Mouse (Mus musculus) cerebral cortex, adult 2 months (tissue): ENCODE data around the gene Kcnq1.

Experiments
- WGBS: fragments of 180-500 bp; shearing (Covaris S2); methylation state at CpG from one replicate; pipeline ENCODE4 v1.1.7; 2018; 5-methylcytosine and 5-hydroxymethylcytosine counted together

Gene Kcnq1

DNA sequence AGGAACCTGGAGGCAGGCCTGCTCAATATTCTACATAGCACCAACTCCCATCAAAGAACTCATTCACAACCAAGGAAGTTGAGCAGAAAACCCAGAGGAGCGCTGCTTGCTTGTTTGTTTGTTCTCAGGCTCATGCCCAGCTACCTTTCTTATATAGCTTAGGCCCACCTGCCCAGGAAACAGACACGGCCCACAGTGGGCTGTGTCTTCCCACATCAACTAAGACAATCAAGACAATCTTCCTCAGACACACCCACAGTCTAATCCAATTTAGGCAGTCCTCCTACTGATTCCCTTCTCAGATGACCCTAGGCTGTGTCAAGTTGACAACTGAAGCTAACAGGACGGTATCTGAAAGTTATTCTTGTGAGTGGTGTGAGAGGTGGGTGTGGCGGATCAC is at the start of gene Kcnq1:
Gene Kcnq1, plus strand, starts transcription at position 301 of the 400 bp plus-strand sequence.
- 76% methylated on average over 4 of the region's 4 CpGs for whole genome bisulfite sequencing

DNA sequence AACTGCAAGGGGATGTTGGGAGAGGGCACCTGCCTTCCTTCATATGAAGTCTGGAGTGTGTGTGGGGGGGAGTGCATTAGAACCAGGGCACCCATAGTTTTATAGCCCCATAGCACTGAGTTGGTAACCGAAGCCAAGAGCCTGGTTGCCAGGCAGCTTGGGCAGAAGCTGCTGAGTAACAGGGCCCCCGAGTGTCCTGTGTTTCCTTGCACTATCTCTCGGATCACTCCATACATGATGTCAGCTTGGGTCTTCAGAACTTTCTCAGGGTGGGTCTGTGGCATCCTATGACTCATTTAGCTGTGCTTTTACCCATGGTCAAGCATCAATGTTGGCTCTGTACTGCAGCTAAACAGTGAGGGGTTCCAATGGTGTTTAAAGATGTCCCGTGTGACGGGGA is 49.1 kb upstream of the Kcnq1 start:
- 64% methylated on average over 5 of the region's 5 CpGs for WGBS

DNA sequence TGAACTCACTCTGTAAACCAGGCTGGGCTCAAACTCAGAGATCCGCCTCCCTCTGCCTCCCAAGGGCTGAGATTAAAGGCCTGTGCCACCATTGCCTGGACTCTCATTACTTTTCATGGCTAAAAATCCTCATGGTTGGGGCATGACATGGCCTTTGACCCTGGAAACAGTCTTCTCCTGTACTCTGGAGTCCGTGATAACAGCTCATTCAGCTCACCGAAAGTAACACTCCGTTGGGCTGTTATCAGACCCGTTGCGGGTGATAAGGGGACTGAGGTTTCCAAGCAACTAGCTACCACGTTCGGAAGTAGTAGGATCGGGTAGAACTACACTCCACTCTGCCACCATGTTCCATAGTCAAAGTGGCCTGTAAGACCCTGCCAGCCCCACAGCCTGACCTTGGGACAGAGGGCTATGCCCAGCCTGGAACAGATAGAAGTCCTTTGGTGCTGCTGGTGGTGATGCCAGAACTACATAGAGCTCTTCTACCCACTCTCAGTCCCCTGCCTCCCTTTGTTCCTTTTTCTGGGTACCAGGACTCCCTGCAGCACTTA is 48.4 kb upstream of the Kcnq1 start:
- WGBS = 70% methylated on average over 9 of the region's 9 CpGs

DNA sequence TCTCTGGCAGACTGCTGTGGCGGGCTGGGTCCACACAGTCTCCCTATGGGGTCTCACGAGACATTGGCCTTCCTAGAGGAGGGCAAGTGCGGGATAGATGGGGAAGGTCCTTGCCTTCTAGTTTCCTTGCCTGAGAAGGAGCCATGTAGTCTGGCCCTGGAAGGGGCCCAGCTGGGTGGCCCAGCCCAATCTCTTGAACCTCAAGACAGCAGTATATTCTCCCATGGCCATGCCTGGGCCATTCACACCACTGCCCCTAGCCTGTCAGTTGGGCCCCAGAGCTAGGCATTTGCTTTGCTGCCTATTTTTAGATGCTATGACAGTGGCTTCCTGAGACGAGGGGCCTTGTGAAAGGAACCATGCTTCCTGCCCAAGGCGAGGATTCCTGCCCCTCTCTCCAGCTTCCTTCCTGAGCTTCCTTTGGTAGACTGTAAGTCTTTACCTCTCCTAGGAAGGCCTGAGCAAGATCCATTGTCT is 47.9 kb upstream of the Kcnq1 start:
- 47% methylated on average over 5 of the region's 5 CpGs for WGBS

DNA sequence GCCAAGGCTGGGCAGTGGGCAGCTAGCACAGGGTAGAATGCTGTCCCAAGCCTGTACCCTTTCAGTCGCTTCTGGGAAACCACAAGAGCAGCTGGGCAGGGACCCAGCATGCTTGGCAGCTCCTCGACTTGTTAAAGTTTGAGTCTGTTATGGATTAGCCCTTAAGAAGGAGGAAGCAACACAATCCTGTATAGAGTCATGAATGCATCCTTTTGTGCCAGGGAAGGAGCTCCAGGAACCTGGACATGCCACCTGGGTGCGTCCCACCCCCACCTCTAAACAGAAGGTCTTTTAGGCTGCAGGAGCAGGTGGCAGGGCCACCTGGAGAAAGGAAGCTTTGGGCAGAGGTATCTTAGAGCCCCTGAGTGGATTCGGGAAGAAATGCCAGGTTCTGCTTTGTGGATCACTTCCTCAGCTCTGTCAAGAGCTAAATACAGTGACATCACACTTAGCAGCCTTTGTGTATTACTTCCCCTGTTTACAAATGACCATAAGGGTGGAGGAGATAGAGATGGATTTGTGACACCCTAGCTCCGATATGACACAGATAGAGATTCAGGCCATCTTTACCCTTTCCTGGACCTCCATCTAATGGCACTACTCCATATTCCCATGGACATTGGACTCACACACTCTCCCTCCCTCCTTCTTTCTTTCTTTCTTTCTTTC is 46.8 kb upstream of the Kcnq1 start:
- WGBS = 24% methylated on average over 5 of the region's 5 CpGs

DNA sequence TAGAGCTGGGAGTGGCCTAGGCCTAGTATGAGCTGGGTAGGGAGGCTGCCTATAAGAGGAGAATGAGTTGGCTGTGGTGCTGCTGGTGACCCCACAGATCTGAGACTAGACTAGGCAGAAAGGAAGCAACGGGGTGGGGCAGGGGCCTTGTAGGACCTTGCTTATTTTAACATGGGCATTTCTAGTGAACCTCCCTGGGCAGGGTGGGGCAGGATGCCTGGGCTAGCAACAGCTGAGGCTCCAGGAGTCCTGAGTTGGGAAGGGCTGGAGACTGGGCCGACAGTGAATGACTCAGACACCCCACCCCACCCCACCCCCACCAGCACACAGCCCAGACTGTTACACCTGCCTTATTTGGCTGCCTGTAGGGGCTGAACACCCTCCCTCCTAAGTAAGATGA is 43.5 kb upstream of the Kcnq1 start:
- 53% methylated on average over 2 of the region's 2 CpGs for WGBS

DNA sequence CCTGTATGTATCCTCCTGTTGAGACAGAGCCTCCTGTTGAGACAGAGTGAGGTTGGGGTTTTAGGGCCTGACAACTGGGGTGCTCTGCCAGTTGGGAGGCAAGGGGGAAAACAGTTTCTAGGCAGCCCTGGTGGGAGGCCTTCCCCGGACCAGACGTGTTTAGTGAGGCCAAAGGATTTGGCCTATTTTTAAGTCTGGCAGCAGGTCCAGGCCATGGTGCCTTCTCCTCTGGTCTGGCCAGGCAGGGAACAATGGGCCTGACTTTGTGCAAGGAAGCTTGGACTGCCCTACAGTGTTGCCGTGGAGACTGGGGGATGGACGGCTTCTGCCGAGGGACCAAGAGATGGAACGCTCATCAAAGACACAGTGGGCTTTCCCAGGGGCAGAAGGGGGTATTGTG is 41.9 kb upstream of the Kcnq1 start:
- WGBS = 44% methylated on average over 6 of the region's 6 CpGs

DNA sequence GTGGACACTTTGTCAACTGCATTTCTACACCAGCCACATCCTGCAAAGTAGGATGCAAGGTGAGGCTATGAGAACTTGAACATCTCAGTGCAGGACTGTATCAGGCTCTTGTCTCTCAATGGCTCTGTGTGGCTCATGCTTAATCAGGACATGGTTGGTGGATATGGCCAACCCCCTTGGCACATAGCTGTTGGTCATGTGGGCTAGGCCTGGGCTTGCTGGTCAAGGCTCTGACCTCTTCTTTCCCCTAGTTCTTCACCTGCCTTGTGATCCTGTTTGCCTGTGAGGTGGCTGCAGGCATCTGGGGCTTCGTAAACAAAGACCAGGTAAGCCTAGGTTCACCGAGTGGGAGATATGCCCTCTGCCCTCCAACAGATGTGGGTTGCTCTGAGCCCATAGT is 40.5 kb upstream of the Kcnq1 start:
- 95% methylated on average over 2 of the region's 2 CpGs for WGBS

DNA sequence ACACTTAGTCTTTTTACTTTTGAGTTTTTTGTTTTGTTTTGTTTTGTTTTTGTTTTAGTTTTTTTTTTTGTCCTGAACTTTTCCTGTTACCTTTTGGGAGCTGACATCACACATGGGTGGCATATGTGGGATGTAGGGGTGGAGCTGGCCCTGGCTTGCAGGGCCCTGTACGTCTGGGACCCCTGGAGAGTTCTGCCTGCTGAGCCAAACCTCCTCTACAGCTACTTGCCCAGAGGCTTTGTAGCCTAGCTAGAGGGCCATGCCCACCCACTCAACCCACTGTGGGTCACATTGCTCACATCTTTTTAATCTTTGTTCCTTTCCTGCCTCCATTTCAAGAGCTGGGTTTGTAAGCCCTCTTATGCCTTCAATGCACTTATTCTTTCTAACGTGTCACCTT is 38.7 kb upstream of the Kcnq1 start:
- 54% methylated on average over 2 of the region's 2 CpGs for whole genome bisulfite sequencing

DNA sequence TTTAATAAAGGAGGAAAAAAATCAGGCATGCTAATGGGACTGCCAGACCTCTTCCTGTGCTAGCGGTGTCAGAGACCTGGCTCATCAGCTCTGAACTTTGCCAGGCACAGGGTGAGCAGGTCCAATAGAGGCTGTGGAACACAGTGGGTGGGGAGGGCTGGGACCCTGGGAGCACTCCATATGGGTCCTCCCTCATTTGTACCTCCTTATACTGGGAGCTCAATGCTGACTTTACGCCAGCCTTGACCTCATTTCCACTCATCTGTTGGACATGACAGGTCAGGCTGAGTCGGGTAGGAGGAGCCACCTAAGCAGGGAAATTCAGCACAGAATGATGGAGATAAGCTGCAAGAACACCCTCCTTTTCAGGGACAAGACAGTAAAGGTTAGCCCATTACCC is 38.3 kb upstream of the Kcnq1 start:
- WGBS = 83% methylated on average over 3 of the region's 3 CpGs

DNA sequence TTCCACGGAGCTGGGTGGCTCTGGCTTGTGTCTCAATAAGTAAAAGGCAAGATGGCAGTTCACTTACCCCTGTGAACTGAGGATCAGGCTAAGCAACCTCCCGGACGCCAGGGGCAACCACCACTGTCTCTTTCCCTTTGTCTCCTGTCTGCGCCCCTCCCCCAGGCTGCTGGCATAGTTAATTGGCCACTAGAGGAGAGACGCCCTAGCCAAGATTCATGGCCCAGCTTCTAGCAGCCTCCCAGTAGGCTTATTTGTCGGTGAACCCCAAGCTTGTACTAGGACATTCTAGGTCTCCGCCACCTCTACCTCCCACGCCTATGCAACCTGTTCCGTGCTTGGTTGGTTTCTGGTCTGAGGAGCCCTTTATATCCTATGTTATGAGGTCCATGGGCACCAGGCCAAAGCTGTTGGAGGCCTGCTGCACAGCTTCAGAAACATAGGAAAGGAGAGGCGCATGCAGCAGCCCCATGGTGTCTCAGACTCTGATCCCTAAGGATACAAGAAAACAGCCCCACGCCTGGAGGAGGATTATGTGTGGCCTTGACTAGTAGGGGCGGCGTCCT is 37.8 kb upstream of the Kcnq1 start:
- 38% methylated on average over 13 of the region's 13 CpGs for WGBS

DNA sequence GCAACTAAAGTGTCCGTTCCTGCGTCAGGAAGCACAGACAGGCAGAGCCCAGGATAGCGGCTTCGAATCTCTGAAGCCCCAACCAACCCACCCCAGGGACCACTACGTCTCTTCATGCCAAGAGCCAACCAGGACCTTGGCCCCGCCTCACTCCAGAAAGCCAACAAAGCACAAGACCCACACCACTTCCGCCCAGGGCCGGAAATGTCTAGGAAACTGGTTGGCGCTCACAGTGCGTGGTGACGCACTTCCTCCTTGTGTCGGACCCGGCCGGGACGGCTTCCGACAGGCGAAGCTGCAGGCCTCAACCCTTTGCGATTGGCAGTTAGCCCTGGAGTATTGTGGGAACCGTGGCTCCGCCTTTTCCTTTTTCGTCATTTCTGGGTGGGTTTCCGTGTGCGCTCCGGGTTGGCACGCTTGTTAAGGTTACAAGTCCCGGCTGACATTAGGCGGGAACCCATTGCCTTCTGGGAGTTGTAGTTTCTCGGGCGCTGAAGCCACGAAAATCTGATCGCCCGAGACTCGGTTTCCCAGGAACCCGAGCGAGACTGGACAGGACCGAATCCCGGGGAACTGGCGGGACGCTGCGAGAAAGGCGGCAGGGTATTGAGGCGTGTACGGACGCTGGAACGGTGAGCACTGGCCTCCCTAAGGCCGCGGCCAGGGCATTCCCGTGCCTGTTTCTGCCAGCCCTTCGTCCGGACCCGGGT is 37.1 kb upstream of the Kcnq1 start, which contains the start of gene Tssc4:
Gene Tssc4, plus strand, starts transcription at position 368 of the 710 bp plus-strand sequence.
- under 1% methylated on average over 51 of the region's 51 CpGs for WGBS

DNA sequence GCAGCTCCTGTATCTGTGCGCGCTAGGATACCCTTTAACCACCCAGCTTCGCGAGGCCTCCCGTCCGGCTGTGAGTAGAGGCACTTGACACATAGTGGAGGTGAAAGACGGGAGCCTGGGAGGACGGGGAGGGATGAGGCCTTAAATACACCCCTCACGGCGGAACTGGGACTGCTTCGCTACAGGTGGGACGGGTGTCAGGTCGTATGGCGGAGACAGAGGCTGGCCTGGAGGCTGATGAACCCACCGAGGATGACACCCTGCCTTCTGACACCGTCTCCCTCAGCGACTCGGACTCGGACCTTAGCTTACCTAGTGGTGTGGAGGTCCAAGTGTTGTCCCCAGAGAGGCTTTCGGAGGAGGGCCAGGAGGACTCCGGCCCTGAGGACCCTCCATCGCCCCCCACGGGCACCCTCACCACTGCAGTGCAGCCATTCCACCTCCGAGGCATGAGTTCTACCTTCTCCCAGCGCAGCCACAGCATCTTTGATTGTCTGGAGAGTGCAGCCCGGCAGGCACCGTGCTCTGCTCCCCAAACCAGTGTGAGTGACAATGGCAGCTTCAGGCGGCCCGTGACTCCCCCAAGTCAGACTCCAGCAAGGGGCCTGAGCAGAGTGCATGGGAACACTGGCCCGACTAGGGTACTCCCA is 36.3 kb upstream of the Kcnq1 start:
- 7% methylated on average over 30 of the region's 30 CpGs for WGBS

DNA sequence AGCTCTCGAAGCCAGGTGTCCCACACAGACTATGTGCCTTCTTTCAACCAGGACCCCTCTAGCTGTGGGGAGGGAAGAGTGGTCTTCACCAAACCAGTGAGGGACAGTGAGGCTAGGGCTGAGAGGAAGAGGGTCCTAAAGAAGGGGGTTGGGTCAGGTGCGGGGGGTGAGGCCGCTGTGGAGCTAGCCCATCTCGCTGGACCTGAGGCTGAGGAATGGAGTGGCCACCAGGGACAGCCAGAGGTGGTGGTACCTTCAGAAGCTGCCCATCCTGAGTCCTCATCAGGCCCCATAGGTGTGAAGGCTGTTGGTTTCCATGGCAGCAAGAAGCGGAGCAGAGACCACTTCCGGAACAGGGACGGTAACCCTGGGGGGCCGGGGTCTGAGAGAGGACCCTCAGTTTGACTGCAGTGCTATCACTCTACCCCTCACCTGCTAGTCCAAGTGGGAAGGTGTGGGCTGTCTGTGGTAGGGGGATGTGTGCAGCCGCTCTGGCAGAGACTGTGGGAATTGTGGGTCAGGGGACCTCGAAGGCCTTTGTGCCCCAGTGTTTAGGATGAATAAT is 35.6 kb upstream of the Kcnq1 start:
- 85% methylated on average over 10 of the region's 10 CpGs for WGBS

DNA sequence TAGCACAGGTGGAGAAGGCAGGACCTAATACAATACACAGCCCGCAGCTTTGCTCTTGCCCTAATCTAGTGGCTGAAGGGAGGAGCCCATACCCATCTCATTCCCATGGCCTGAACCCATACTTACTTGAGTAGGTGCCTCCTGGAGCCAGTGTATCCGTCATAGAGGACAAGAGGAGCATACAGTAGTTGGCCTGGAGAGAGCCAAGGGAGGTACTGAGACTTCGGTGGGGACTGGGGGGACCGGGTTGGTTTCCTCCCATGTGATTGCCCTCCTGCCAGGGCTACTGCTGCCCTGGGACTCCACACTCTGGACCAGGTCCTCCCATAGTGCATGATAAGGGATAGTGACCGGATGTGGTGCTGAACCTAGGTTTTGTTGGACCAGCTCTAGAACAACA is 33.6 kb upstream of the Kcnq1 start:
- WGBS = 92% methylated on average over 5 of the region's 5 CpGs

DNA sequence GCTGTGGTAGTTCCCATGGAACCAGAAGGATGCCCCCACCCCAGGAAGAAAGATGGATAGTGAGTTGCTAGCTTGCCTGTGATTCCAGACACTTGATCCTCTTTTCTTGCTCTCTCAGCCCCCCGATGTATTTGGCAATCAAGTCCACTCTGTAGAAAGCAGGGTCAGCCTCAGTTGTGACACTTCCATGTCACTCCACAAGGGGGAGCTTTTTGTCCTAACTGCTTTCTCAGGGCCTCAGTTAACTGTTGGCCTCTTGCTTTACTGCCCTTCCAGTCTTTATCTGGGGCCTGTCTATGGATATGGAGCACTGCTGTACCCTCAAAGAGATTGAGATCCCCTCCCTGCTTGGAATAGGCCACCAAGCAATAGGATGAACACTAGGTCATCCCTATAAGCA is 33.1 kb upstream of the Kcnq1 start:
- 65% methylated on average over 1 of the region's 1 CpGs for WGBS

DNA sequence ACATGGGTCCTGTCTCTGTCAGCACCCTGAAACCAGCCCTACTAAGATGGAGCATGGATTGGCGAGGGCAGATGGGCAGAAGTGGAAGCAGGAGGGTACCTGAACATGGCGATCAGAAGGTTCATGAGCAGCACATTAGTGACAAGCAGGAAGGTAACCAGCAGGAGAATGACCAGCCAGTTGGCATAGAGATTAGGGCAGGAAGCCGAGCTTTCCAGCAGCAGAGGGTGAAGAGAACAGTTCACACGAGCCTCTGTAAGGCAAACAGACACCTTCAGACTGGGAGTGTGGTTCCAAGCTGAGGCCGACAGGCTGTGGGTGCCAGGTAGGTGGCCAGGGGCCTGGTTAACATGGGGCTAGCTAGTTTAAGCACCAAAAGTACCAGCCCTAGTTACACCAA is 30.8 kb upstream of the Kcnq1 start:
- 85% methylated on average over 5 of the region's 5 CpGs for WGBS

DNA sequence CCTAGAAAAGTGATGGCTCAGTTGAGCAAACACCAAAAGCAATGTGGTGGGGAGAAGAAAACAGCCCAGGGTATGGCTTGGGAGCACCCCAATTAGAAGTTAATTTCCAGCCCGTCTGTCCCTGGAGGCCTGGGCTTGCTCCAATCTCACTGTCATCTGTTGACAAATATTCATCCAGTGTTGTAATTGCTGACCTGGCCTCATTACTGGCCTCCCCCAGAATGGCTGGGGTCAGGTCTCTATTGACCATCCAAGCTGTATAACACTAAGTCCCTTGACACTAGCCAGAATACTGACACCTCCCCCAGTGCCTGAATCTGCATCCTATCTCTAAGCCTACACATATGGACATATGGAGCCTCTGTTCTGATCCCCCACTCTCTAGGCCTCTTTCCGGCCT is 28.8 kb upstream of the Kcnq1 start:
- WGBS = 93% methylated on average over 2 of the region's 2 CpGs

DNA sequence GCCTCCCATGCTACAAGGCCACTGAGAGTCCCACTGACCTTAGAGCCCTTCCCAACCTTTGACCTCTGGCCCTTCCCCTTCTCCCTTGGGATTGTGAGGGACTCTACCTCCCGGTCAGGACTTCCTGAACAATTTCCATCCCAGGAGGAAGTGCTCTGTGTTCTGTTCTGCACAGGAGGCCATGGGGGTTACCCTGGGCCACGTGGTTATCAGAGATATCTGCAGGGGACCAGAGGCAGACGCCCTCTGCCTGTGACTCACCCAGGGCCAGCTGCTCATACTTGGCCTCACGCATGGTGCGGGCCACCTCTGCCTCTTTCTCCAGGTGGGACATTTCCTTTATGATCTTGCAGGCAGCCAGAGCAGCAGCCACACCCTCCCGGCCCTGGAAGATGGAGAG is 24.1 kb upstream of the Kcnq1 start:
- 80% methylated on average over 6 of the region's 6 CpGs for WGBS

DNA sequence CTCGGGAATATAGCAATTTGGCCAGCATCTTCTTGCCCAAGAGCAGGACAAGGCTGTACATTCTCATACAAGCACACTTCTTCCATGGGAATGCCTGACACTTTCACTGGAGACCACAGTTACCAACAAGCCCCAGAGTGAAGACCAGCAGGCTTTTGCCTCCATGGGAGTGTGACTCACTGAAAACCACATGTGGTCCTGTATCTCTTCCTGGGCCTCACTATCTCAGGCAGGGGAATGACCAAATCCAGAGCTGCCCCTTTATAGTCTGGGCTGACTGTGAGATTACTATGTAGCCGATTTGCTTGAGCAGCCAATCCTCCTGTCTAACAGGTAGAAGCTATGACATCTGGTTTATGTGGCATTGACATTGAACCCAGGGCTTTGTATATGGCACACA is 22.5 kb upstream of the Kcnq1 start:
- WGBS = 91% methylated on average over 2 of the region's 2 CpGs

DNA sequence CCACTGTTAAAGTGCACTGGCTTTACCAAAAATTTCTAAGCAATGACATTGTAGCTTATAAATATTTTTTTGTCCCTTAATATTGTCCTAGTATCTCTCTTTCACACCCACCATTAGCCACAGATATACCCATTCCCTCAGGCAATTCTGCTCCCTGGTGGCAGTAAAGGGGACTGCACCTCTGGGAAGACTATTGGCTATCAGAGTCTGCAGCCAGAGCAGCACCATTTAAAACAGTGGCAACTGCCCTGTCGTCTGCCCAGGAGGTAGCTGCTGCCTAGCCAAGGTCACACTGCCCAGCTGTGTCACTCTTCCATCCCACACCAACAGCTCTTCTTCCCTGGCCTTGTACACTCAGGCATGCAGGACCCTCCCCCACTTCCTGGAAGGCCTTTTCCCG is 19.8 kb upstream of the Kcnq1 start:
- WGBS = 69% methylated on average over 2 of the region's 2 CpGs

DNA sequence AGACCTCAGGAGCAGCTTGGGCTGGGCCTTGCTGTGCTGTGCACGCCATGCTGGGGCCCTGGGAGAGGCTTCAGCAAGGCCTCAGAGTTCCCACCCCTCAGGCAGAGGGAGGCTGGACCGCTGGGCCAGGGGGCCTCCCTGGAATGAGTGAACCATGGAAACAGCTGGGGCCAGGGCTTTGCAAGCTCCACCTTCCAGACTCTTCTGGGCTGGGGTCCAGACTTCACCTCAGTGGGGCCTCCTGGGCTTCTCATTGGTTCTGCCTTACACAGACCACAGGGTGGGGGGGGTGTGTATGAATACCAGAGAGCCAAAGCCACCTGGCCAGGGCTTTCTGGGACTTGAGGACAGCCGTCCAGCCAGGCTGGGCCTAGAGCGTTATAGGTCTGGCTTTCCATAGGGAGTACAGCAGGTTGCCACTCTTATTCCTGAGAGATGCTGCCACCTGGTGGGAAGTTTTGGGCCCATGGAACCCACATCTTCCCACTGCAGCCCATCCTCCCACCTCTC is 19.0 kb upstream of the Kcnq1 start:
- 70% methylated on average over 4 of the region's 4 CpGs for WGBS
